Mouse (Mus musculus) C2C12 (cell line): ENCODE measurements around the gene Nostrin. TPM values are rescaled to one million over a fixed set of nuclear protein-coding genes. Genes with fewer than 3 reads are reported as not detected.

ENCODE experiments used
- H3K27me3 ChIP-seq: one replicate; pipeline ENCODE4 v1.6.1; 2011; ENCODE audit not compliant: control insufficient read depth, insufficient read depth, insufficient read length
- H3K36me3 ChIP-seq: one replicate; pipeline ENCODE4 v1.6.1; 2011; ENCODE audit not compliant: control insufficient read depth, insufficient read depth
- H3K4me3 ChIP-seq: one replicate; pipeline ENCODE4 v1.5.1; 2011; ENCODE audit warnings: mild to moderate bottlenecking, control low read depth; ENCODE audit not compliant: poor library complexity, insufficient read depth, severe bottlenecking
- H3K79me2 ChIP-seq: one replicate; pipeline ENCODE4 v1.6.1; 2011; ENCODE audit not compliant: control insufficient read depth, insufficient read depth
- H3K79me3 ChIP-seq: one replicate; pipeline ENCODE4 v1.6.1; 2011; ENCODE audit warnings: low read depth, control low read depth
- H3ac ChIP-seq: one replicate; pipeline ENCODE3; 2011; ENCODE audit warnings: low read depth; ENCODE audit not compliant: control insufficient read depth, insufficient read length
- CEBPB ChIP-seq: IDR thresholded peaks from one replicate; pipeline ENCODE4 v1.6.1; 2011; ENCODE audit warnings: low read depth, mild to moderate bottlenecking, control low read depth, moderate library complexity
- CTCF ChIP-seq: IDR thresholded peaks from one replicate; pipeline ENCODE4 v1.5.1; 2011; ENCODE audit not compliant: control insufficient read depth, insufficient read depth, insufficient read length
- FOSL1 ChIP-seq: IDR thresholded peaks from one replicate; pipeline ENCODE4 v1.8.0; 2011; ENCODE audit warnings: mild to moderate bottlenecking, low read length; ENCODE audit not compliant: poor library complexity, insufficient read depth, severe bottlenecking
- MAX ChIP-seq: IDR thresholded peaks from one replicate; pipeline ENCODE4 v1.6.1; 2011; ENCODE audit warnings: mild to moderate bottlenecking, control low read depth
- MYOD1 ChIP-seq: IDR thresholded peaks from one replicate; pipeline ENCODE4 v1.6.1; 2011; ENCODE audit warnings: low read depth; ENCODE audit not compliant: control insufficient read depth, insufficient read length
- MYOG ChIP-seq: IDR thresholded peaks from one replicate; pipeline ENCODE4 v1.6.1; 2011; ENCODE audit not compliant: control insufficient read depth, insufficient read length; ENCODE audit errors: extremely low read depth
- USF1 ChIP-seq: IDR thresholded peaks from one replicate; pipeline ENCODE4 v1.6.1; 2011; ENCODE audit warnings: low read depth, mild to moderate bottlenecking, control low read depth, moderate library complexity
- long read RNA-seq, 2 experiments: library from polyadenylated mRNA; unstranded; transcript quantifications; one replicate each; pipeline ENCODE4 v2.0.0; 2019 to 2020
- polyA plus RNA-seq: library from polyadenylated mRNA; unstranded; fragments of >200 nt; fragmentation: generic; extraction: Trizol; gene quantifications from one replicate; pipeline ENCODE4 v1.2.1, GENCODE M21; 2012; ENCODE audit warnings: missing spikeins

Nostrin gene
- polyA plus RNA-seq, result 0.02 TPM
- long read RNA-seq, experiment 1, result 0 reads
- long read RNA-seq, experiment 2, result 0 reads

- H3K79me3 ChIP-seq, result no peaks in the 10 kb centered on the region
- H3K27me3 ChIP-seq, result no peaks in the 10 kb centered on the region
- H3K36me3 ChIP-seq, result no peaks in the 10 kb centered on the region
- no peak within 1 kb of the TSS for H3K4me3 ChIP-seq
- no peak within 1 kb of the TSS for H3ac ChIP-seq
- no peaks in the 10 kb centered on the region for H3K79me2 ChIP-seq
- TF ChIP-seq FOSL1, result no peak
- TF ChIP-seq MYOD1, result no peak
- TF ChIP-seq MYOG, result no peak
- no peak for TF ChIP-seq CEBPB
- no peak for TF ChIP-seq MAX
- no peak for TF ChIP-seq CTCF
- TF ChIP-seq USF1, result no peak
Observed at GRCm38 (mm10) chr2:69135661-69136576, at the start of gene Nostrin. Gene Nostrin, plus strand, starts transcription at chr2:69135800.

DNA sequence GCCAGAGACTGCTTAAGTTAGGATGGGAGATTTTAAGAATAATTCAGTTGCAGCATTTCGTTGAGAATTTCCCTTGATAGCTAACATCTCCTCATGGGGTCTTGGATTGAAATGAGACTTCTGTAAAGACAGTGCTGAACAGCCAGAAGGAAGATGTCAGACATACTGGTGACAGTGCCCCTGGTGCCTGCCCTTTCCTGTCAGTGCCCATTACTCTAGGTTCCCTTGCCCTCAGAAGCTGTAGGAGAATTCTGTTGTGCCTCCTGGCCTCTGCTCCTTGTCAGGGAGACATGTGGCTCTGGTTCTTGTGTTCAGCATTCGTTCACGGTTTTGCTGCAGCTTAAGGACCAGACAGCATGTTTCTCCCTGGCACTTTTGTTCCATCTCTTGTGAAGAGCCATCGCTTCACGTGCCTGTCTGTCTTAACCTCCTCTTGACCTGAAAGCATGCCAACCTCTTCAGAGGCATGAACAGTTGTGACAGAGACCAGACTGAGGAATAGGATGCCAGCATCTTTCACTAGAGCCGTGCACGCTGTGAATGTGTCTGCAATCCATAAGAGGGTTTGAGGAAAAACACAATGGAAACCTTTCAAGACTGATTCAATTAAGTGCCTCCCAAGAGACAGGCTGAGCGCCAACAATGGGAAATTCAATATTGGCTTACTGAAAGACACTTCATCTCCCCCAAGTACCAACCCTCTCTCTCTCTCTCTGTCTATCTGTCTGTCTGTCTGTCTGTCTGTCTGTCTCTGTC, 48.9 kb upstream of the Nostrin start:
- no peak overlapping the region for H3ac ChIP-seq

DNA sequence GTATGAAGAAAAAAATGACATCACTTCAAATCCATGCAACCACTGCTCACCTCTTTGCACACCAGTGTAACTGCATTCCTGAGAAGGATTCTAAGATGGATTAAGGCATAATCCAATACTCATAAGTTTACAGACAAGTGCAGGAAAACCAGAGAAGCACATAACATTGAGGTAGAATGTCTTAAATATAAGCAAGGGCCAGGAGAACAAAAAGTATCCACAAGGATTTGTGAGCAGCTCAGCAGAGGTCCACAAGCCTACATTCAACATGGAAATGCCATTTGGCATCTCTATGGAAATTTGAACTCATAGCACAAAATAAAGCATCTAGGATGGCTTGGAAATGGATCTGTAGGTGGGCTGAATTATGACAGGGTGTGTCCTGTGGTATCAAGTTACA, 39.8 kb upstream of the Nostrin start:
- no peak overlapping the region for H3K4me3 ChIP-seq
- no peaks in the 10 kb centered on the region for H3K27me3 ChIP-seq
- no peak for TF ChIP-seq CEBPB
- no peak for TF ChIP-seq USF1
- no peak for TF ChIP-seq CTCF
- TF ChIP-seq MYOG, result no peak
- TF ChIP-seq MYOD1, result no peak
- TF ChIP-seq MAX, result no peak
- TF ChIP-seq FOSL1, result no peak
- no peaks in the 10 kb centered on the region for H3K79me3 ChIP-seq
- peaks cover 13% of the 10 kb centered on the region for H3K36me3 ChIP-seq
- H3K79me2 ChIP-seq, result no peaks in the 10 kb centered on the region
- H3ac ChIP-seq, result no peak overlapping the region

More for the DNA sequence above, 48.9 kb upstream of the Nostrin start:
- Histone ChIP-seq H3K79me2 (no peaks in the 10 kb centered on the region), H3K27me3 (no peaks in the 10 kb centered on the region), H3K79me3 (no peaks in the 10 kb centered on the region), H3K36me3 (peaks cover 23% of the 10 kb centered on the region), H3K4me3 (no peak overlapping the region)
- TF ChIP-seq MYOG, result no peak

GRCm38 (mm10) chr2:69096821-69097220, 38.8 kb upstream of the Nostrin start:
- H3K79me3 ChIP-seq, result no peaks in the 10 kb centered on the region
- peaks cover 13% of the 10 kb centered on the region for H3K36me3 ChIP-seq
- H3ac ChIP-seq, result no peak overlapping the region
- no peak overlapping the region for H3K4me3 ChIP-seq
- TF ChIP-seq CTCF, result no peak
- no peak for TF ChIP-seq USF1
- TF ChIP-seq FOSL1, result no peak
- TF ChIP-seq CEBPB, result no peak
- no peak for TF ChIP-seq MYOG
- no peak for TF ChIP-seq MAX
- TF ChIP-seq MYOD1, result no peak
- no peaks in the 10 kb centered on the region for H3K79me2 ChIP-seq
- H3K27me3 ChIP-seq, result no peaks in the 10 kb centered on the region

GRCm38 (mm10) chr2:69097526-69097925, 38.1 kb upstream of the Nostrin start:
- H3ac ChIP-seq, result no peak overlapping the region
- H3K79me2 ChIP-seq, result no peaks in the 10 kb centered on the region
- no peak for TF ChIP-seq FOSL1
- TF ChIP-seq CTCF, result no peak
- no peak for TF ChIP-seq USF1
- no peak for TF ChIP-seq MYOD1
- TF ChIP-seq CEBPB, result no peak
- TF ChIP-seq MAX, result no peak
- no peak for TF ChIP-seq MYOG
- no peak overlapping the region for H3K4me3 ChIP-seq
- H3K27me3 ChIP-seq, result no peaks in the 10 kb centered on the region
- peaks cover 13% of the 10 kb centered on the region for H3K36me3 ChIP-seq
- no peaks in the 10 kb centered on the region for H3K79me3 ChIP-seq
